Mouse (Mus musculus): Measurements from ENCODE around the gene Slc15a3. TPM values are rescaled to one million over a fixed set of nuclear protein-coding genes. Genes with fewer than 3 reads are reported as not detected.

Gene Slc15a3
- total RNA-seq (2015; ENCODE audit: low replicate concordance) (1.8 and 3.8 TPM in 2 replicates), total RNA-seq (2017; ENCODE audit: low replicate concordance) (2.4 TPM in 1 of 2 replicates, not detected in the other)

GRCm38 (mm10) chr19:10839010-10839892 is at the start of gene Slc15a3:
Gene Slc15a3 (plus strand): TSS chr19:10839727.
- ATAC-seq (replicated peaks; ENCODE audit: low FRiP score, poor library complexity, severe bottlenecking) = no peak

DNA sequence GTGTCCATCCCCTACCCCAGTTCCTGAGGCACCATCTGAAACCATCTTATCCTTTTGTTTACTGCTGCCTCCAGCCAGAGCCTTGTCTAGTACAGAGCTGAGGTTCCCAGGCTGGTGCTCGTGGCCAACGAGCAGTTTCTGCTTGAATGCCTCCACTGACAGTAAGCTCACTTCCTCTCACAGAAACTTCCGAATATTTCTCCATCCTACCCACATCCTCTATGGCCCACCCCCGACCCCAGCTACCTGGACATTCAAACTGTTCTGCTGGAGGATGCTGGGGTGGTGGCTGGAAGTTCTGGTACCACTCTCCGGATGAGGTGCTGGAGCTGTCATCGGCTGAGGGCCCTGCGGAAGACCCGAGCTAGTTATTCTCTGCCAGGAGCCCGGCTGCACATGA is 49.2 kb upstream of the Slc15a3 start:
- no peak for ATAC-seq (replicated peaks; ENCODE audit: low FRiP score, poor library complexity, severe bottlenecking)

DNA sequence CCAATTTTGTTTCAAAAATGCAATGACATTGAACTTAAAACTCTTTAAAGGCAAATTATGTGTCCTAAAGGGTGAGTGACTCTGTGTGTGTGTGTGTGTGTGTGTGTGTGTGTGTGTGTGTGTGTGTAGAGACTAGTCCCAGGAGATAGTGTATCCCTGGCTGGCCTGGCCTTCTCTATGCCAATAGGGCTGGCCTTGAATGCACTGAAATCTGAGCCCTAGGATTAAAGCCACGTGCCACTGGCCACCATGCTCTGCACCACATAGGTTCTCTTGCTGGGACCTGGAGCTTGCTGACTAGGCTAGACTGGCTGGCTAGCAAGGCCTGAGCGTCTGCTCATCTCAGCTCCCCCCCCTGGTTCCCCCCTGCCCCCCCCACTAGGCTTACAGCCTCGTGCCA is 46.5 kb upstream of the Slc15a3 start:
- no peak for ATAC-seq (replicated peaks; ENCODE audit: low FRiP score, poor library complexity, severe bottlenecking)

DNA sequence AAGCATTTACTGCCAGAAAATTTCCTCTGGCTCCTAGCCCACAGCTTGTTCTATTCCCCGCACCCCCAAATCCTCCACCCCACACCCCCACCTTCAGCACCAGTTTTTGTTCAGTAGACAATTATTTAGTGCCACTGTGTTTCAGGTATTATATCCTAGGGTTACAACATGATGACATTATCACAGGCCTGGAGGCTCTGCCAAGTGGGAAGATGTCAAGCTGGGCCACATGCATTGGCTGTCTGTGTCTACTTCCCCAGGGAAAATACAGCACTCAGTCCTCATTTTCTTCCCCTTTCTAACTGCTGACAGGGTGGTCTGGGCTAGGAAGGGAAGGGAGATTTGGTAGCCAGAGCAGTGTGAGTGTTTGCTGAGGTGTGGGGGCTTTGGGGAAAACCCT is 44.6 kb upstream of the Slc15a3 start:
- no peak for ATAC-seq (replicated peaks; ENCODE audit: low FRiP score, poor library complexity, severe bottlenecking)

DNA sequence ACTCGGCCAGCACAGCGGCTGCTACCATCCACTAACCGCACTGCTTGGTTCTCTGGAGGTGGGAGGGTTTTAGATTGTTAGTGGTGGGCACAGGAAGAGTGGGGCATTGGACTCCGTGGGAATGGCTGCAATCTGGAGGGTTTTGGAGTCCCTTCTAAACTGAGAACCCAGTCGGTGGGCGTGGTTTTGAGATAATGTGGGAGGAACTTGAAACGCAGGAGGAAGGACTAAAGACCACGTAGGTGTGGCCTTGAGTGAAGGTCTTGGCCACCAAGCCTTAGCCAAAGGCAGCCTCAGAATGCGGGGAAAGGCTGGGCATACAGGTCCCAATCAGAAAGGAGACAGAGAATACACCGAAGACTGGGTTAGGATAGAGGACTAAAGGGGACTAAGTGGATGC is 41.0 kb upstream of the Slc15a3 start:
- ATAC-seq (replicated peaks; ENCODE audit: low FRiP score, poor library complexity, severe bottlenecking) = no peak

- no peak for ATAC-seq (replicated peaks; ENCODE audit: low FRiP score, poor library complexity, severe bottlenecking)
Observed at GRCm38 (mm10) chr19:10799155-10799554, 40.4 kb upstream of the Slc15a3 start.

DNA sequence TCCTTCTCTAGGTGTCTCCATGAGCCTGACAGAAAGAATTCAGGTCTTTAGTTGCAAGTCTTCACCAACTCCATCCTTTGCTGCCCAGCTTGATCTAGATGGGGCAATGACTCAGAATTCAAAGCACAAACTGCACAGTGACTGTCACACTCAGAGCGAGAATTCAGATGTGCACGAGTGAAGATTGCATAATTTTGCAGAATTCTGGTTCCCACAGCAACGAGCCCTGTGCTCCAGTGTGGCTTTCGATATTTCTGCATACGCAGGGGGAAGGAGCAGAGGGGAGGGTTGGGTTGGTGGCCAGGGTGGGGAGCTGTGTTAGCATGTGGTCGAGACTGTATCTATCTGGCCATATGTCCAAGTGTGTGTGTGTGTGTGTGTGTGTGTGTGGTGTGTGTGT is 38.5 kb upstream of the Slc15a3 start:
- no peak for ATAC-seq (replicated peaks; ENCODE audit: low FRiP score, poor library complexity, severe bottlenecking)

- no peak for ATAC-seq (replicated peaks; ENCODE audit: low FRiP score, poor library complexity, severe bottlenecking)
Observed at GRCm38 (mm10) chr19:10801906-10802305, 37.6 kb upstream of the Slc15a3 start.

- no peak for ATAC-seq (replicated peaks; ENCODE audit: low FRiP score, poor library complexity, severe bottlenecking)
Observed at GRCm38 (mm10) chr19:10803751-10804150, 35.8 kb upstream of the Slc15a3 start.

DNA sequence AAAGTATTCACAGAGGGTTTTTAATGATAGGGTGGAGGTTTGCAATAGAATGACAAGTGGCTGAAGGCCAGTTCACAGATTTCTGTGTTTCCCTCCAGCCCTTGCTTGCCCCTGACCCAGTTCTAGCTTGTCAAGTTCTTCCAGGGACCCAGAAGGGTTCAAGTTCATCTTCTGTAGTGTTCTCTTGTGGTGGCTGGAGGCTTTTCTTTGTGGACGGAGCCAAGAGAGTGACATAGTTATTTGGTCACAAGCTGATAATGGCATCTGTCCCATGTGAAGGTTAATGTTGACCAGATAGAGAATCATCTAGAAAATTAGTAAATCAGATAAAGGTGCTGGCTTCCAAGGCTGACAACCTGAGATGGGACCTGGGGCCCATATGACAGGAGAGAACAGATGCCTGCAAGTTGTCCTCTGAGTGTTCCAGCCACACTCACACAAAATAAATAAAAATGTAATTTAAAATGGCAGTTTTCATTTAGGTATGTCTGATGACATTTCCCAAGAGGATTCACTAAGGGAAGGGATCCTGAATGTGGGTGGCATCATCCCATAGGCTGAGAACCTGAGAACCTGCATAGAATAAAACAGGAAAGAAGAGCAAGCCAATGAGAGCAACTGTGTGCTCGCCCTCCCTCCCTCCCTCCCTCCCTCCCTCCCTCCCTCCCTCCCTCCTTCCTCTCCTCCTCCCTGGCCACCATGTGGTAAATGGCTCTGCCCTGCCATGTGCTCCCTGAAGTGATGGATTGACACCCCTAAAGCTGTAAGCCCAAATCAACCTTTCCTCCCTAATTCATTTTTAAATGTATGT is 34.5 kb upstream of the Slc15a3 start:
- ATAC-seq (replicated peaks; ENCODE audit: low FRiP score, poor library complexity, severe bottlenecking) = no peak

DNA sequence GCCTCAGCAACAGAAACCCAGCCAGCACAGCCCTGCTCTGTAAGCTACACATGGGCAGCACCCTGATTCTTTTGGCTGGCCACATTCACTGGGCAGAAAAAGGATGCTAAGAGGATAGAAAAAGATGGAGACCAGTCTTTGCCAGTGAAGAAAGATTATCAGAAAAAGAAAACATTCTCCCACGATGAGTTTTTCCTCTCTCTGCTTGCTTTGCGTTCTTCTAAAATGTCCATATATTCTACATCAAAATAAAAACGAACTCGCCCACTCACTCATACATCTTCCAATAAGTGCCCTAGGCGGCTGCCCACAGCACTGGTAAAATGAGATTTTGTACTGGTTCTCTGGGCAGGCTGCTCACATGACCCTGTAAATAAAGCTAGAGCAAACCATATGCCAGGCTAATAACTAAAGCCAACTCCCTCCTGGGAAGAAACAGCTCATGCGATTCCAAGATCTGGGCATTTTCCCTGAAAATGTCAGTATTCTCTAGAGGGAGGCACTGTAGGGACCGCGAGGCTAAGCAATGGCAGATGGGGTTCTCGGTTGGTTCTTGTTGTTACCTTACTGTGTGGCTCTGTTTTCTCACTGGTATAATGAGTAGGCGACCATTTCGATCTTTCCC is 33.8 kb upstream of the Slc15a3 start:
- no peak for ATAC-seq (replicated peaks; ENCODE audit: low FRiP score, poor library complexity, severe bottlenecking)

DNA sequence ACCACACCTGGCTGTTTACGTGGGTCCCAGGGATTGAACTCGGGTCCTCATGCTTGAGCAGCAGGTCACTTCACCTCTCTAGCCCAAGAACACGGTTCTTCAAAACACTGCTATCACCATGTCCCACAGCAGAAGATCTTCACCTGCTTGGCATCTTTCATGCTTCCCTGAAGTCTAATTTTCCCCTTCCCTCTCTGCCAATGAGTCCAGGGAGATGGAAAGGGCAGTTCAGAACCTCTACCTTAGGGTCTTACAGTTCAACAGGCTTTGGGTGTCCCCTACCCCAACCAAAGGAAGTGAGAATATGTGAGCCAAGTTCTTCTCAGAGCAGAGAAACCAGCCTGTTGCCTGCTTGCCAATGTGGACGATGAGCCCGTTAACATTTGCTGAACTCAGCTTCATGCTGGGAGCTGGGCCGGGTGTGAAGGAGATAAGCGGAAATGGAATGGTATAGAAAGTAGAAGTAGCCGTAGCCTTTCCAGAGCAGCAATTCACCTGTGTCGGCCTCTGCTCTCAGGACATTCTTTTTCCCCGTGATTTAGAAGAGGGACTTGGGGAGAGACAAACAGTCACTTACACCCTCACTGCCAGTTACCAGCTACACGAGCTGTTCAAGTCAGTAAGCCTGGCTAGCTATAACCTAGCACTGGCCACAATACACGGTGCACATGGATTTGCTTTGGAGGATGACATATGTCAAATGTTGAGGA is 30.8 kb upstream of the Slc15a3 start:
- no peak for ATAC-seq (replicated peaks; ENCODE audit: low FRiP score, poor library complexity, severe bottlenecking)

- no peak for ATAC-seq (replicated peaks; ENCODE audit: low FRiP score, poor library complexity, severe bottlenecking)
Observed at GRCm38 (mm10) chr19:10809428-10810175, 29.9 kb upstream of the Slc15a3 start.

DNA sequence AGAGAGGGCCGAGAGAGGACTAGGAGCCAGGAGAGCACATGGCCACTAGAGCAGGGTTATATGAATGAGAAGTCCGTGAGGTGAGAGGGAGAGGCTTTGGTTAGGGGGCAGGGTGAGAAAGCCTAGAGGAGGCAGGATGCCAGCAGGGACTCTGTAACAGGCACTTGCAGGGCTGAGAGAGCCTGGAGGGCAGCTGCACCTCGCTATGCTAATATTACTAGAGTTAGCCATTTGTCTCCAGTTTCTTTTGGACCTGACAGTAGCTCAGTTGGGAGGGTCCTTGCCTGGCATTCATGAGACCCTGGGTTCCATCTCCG is 29.4 kb upstream of the Slc15a3 start:
- no peak for ATAC-seq (replicated peaks; ENCODE audit: low FRiP score, poor library complexity, severe bottlenecking)

GRCm38 (mm10) chr19:10811471-10811870 is 28.1 kb upstream of the Slc15a3 start:
- no peak for ATAC-seq (replicated peaks; ENCODE audit: low FRiP score, poor library complexity, severe bottlenecking)

DNA sequence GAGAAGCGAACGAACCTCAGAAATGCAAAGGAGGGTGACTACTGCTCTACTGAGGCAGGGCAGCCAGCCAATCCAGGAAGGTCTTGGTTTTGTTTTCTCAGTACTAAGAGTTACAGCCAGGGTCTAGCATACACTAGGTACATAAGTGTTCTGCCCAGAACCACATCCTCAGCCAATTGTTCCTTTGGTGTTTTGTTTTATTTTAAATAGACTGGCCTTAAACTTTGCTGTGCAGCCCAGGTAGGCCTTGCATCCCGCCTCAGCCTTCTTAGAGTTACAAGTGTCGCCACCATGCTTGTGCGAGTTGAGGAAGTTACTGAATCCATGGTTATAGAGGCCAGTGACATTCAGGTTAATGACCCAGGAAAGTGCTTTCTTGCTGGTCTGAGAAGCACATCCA is 26.5 kb upstream of the Slc15a3 start:
- ATAC-seq (replicated peaks; ENCODE audit: low FRiP score, poor library complexity, severe bottlenecking) = no peak

- ATAC-seq (replicated peaks; ENCODE audit: low FRiP score, poor library complexity, severe bottlenecking) = no peak
Observed at GRCm38 (mm10) chr19:10813905-10814304, 25.6 kb upstream of the Slc15a3 start.

GRCm38 (mm10) chr19:10815871-10816270 is 23.7 kb upstream of the Slc15a3 start:
- ATAC-seq (replicated peaks; ENCODE audit: low FRiP score, poor library complexity, severe bottlenecking) = no peak

DNA sequence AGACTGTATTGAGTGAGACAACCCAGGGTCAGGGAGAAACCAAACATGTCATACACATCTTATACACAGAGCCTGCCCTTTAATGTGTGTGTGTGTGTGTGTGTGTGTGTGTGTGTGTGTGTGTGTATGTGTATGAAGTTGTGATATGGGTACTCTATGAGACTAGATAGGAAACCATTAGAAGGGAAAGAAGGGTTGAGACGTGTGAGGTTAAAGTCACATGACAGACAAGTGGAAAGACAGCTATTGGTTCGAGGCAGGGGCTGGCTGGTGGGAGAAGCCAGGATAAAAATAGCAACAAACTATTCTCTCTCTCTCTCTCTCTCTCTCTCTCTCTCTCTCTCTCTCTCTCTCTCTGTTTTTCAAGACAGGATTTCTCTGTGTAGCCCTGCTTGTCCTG is 23.1 kb upstream of the Slc15a3 start:
- no peak for ATAC-seq (replicated peaks; ENCODE audit: low FRiP score, poor library complexity, severe bottlenecking)
